Mouse (Mus musculus) thymus, adult 2 months (tissue): ENCODE data around the gene Tbpl1. TPM values are rescaled to one million over a fixed set of nuclear protein-coding genes. Genes with fewer than 3 reads are reported as not detected.

Source experiments
- DNase-seq: peaks from one replicate; pipeline ENCODE4 v3.0.0; 2021
- H3K27ac ChIP-seq: fragments of 200-500 bp; 2 replicates; pipeline ENCODE4 v1.5.1; 2012; ENCODE audit warnings: low read length, control low read depth; ENCODE audit not compliant: control insufficient read depth, insufficient read depth
- H3K27me3 ChIP-seq: fragments of 200-500 bp; 2 replicates; pipeline ENCODE4 v1.6.1; 2012; ENCODE audit warnings: mild to moderate bottlenecking, low read length, moderate library complexity, mixed read lengths; ENCODE audit not compliant: control insufficient read depth, insufficient read depth
- H3K36me3 ChIP-seq: fragments of 200-500 bp; 2 replicates; pipeline ENCODE4 v1.6.1; 2012; ENCODE audit warnings: mild to moderate bottlenecking, low read length, moderate library complexity; ENCODE audit not compliant: control insufficient read depth, insufficient read depth
- H3K4me1 ChIP-seq: fragments of 200-500 bp; replicated peaks from 2 replicates; pipeline ENCODE4 v1.6.1; 2012; ENCODE audit warnings: low read length; ENCODE audit not compliant: control insufficient read depth, insufficient read depth
- H3K4me3 ChIP-seq: fragments of 200-500 bp; 2 replicates; pipeline ENCODE4 v1.5.1; 2012; ENCODE audit warnings: mild to moderate bottlenecking, low read length, control low read depth, moderate library complexity; ENCODE audit not compliant: control insufficient read depth, insufficient read depth
- CTCF ChIP-seq: fragments of 200-500 bp; IDR thresholded peaks from 2 replicates; pipeline ENCODE4 v1.5.1; 2012; ENCODE audit warnings: mild to moderate bottlenecking, control low read depth, low read length, moderate library complexity, borderline replicate concordance; ENCODE audit not compliant: control insufficient read depth, poor library complexity, insufficient read depth; ENCODE audit errors: extremely low read depth
- POLR2A ChIP-seq: fragments of 200-500 bp; IDR thresholded peaks from 2 replicates; pipeline ENCODE4 v1.6.1; 2012; ENCODE audit warnings: mild to moderate bottlenecking, low read length, control low read depth, moderate library complexity; ENCODE audit not compliant: control insufficient read depth, poor library complexity, insufficient read depth; ENCODE audit errors: extremely low read depth
- WGBS: fragments of 180-500 bp; shearing (Covaris S2); methylation state at CpG from one replicate; pipeline ENCODE4 v1.1.7; 2018; 5-methylcytosine and 5-hydroxymethylcytosine counted together
- polyA plus RNA-seq: library from polyadenylated mRNA; depleted of rRNA; stranded (reverse); fragments of >200 nt; gene quantifications from 2 replicates; pipeline ENCODE4 v1.2.3, GENCODE M21; 2012

Gene Tbpl1
- polyA plus RNA-seq, 1 experiment = 53.6 TPM

GRCm38 (mm10) chr10:22710173-22710777, 21.5 kb downstream of the Tbpl1 start:
- WGBS = 96% methylated on average over 13 of the region's 13 CpGs
- peaks cover 43% of the 10 kb centered on the region for H3K36me3 ChIP-seq
- DNase-seq = no peak
- no peak overlapping the region for H3K4me3 ChIP-seq
- H3K4me1 ChIP-seq = no peaks in the 10 kb centered on the region
- no peak overlapping the region for H3K27ac ChIP-seq
- no peaks in the 10 kb centered on the region for H3K27me3 ChIP-seq
- TF ChIP-seq POLR2A (no peak), CTCF (no peak)

- H3K27ac ChIP-seq = no peak overlapping the region
- 96% methylated on average over 7 of the region's 7 CpGs for WGBS
- H3K27me3 ChIP-seq = no peaks in the 10 kb centered on the region
- TF ChIP-seq CTCF = no peak
- TF ChIP-seq POLR2A = no peak
- H3K36me3 ChIP-seq = peaks cover 43% of the 10 kb centered on the region
- no peak for DNase-seq
- no peaks in the 10 kb centered on the region for H3K4me1 ChIP-seq
- H3K4me3 ChIP-seq = no peak overlapping the region
Measured at GRCm38 (mm10) chr10:22708190-22708843, 23.4 kb downstream of the Tbpl1 start.

GRCm38 (mm10) chr10:22703844-22704243, 27.9 kb downstream of the Tbpl1 start:
- WGBS = 98% methylated on average over 6 of the region's 6 CpGs
- TF ChIP-seq POLR2A = no peak
- no peak for DNase-seq
- Histone ChIP-seq H3K4me3 (no peak overlapping the region), H3K27me3 (no peaks in the 10 kb centered on the region), H3K36me3 (peaks cover 31% of the 10 kb centered on the region), H3K27ac (no peak overlapping the region), H3K4me1 (peaks cover 16% of the 10 kb centered on the region)

- 92% methylated on average over 12 of the region's 12 CpGs for WGBS
- H3K27me3 ChIP-seq = no peaks in the 10 kb centered on the region
- no peak overlapping the region for H3K27ac ChIP-seq
- no peak for TF ChIP-seq POLR2A
- TF ChIP-seq CTCF = no peak
- H3K36me3 ChIP-seq = peaks cover 11% of the 10 kb centered on the region
- H3K4me3 ChIP-seq = no peak overlapping the region
- H3K4me1 ChIP-seq = peaks cover 16% of the 10 kb centered on the region
- DNase-seq = no peak
Measured at GRCm38 (mm10) chr10:22701485-22702315, 30.0 kb downstream of the Tbpl1 start.

GRCm38 (mm10) chr10:22700773-22701172, 31.0 kb downstream of the Tbpl1 start:
- Histone ChIP-seq H3K27me3 (no peaks in the 10 kb centered on the region), H3K4me1 (peaks cover 16% of the 10 kb centered on the region), H3K27ac (no peak overlapping the region), H3K4me3 (no peak overlapping the region), H3K36me3 (peaks cover 8% of the 10 kb centered on the region)
- 55% methylated on average over 9 of the region's 9 CpGs for WGBS
- no peak for TF ChIP-seq CTCF
- TF ChIP-seq POLR2A = no peak
- no peak for DNase-seq

GRCm38 (mm10) chr10:22699487-22700335, 32.0 kb downstream of the Tbpl1 start:
- WGBS = 44% methylated on average over 19 of the region's 19 CpGs
- TF ChIP-seq CTCF (no peak), POLR2A (no peak)
- Histone ChIP-seq H3K27ac (no peak overlapping the region), H3K36me3 (peaks cover 4% of the 10 kb centered on the region; the same call in 1 of the 2 replicates), H3K27me3 (no peaks in the 10 kb centered on the region), H3K4me3 (no peak overlapping the region), H3K4me1 (peaks cover 16% of the 10 kb centered on the region)
- DNase-seq = no peak
